Mouse (Mus musculus) heart, postnatal 4 days (tissue): ENCODE results near the gene Cd300a. TPM values are rescaled to one million over a fixed set of nuclear protein-coding genes. Genes with fewer than 3 reads are reported as not detected.
"Not testable (repeated sequence)": the region's sequence is repeated elsewhere in the genome, so short reads cannot be mapped to it uniquely, and the experiment has no call there.

Experiments used
- DNase-seq: peaks from one replicate; pipeline ENCODE4 v3.0.0; 2021
- total RNA-seq, 2 experiments: library from RNA; stranded (reverse); gene quantifications; 2 replicates each; pipeline ENCODE4 v1.2.3; 2021

Gene Cd300a
- total RNA-seq, 2 experiments from 2014 or later: 0.79 to 0.83 TPM

- DNase-seq: no peak
Observed at GRCm38 (mm10) chr11:114907567-114907966, 17.7 kb downstream of the Cd300a start.

GRCm38 (mm10) chr11:114908086-114908485 is 18.2 kb downstream of the Cd300a start:
- no peak for DNase-seq

- not testable (repeated sequence) for DNase-seq
Observed at GRCm38 (mm10) chr11:114909538-114909937, 19.7 kb downstream of the Cd300a start.

- DNase-seq: peak; percentile 87
Observed at GRCm38 (mm10) chr11:114912847-114913246, 23.0 kb downstream of the Cd300a start.

DNA sequence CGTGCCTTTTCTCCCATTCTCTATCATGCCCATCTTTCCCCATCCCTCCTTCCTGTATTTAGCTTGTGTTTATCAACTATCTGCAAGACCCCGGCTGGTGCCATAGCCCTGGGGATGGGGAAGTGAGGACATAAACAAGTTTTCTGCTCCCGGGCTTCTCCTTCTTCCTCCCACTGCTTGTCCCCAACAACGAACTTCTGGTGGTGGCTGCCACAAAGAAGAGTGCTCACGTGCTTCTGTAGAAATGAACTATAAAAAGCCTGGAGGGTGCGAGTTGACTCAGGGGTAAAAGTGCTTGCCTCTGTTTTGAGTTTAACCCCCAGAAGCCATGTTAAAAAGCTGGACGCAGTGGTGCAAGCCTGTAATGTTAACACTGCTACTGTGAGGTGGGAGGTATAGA is 25.1 kb downstream of the Cd300a start:
- DNase-seq: no peak

DNA sequence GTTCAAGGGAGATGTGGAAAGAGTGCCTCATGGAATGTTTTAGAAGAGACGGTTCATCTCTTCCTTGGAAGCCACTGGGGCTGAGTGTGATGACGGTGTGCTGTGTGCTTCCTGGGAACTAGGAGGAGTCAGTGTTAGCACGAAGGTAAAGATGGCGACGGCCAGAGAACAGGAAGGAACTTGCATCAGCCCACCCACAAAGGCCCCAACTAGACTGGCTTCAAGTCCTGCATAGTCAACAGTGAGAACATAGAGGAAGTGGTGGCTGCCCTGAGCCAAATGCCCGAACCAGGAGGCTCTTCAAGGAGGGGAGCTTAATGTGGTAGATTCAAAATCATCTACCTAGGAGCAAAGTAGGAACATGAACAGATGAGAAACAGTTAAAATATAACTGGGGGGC is 27.3 kb downstream of the Cd300a start:
- DNase-seq: no peak

DNA sequence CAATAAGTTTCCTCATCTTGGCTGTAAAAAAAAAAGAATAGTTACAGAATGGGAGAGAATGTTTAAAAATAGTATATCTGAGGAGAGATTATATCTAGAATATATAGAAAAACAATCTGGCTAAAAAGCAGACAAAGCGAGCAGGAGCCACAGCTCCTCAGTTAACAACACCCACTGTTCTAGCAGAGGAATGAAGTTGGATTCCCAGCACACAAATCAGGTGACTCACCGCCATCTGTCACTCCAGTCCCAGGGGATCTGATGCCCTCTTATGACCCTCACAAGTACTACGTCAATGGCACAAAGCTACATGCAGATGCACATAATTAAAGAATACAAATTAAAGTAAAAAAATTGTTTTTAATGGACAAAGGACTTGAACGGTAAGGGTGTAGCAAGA is 32.6 kb downstream of the Cd300a start:
- DNase-seq: no peak

GRCm38 (mm10) chr11:114923961-114924360 is 34.1 kb downstream of the Cd300a start:
- DNase-seq: no peak

DNA sequence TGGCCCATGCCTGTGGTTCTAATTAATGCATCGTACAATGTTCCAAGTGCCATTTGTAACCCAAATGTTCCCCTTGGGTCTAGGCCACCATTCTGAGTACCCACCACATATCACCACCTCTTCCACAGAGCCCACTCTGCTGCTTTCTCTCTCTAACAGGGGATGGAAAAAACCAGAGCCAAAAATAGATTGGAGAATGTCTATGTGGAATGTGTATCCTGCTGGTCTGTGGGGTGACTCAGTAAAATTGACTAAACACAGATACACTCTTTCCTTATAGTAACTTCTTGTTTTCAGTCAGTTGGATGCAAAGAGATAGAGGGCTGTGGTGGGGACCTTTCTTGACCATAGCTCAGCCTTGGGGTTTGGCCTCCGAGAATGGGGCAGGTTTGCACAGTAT is 39.7 kb downstream of the Cd300a start:
- DNase-seq: no peak

DNA sequence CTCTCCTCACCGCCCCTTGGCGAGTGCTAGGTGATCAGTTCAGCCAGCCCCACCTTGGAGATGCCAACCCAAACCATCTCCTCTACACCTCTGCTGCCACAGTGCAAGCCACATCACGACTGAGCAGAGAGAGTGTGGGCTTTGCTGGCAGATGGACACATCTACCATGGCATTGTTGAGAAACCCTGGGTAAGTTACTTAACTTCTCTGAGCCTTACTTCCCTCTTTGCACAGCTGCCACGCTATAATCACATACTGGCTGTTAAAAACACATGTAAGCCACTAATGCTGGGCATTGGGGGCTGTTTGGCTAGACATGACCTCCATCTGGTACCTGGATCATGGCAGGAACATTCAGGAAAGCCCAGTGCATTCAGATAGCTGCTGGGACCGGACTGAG is 41.2 kb downstream of the Cd300a start:
- no peak for DNase-seq

- DNase-seq: no peak
Observed at GRCm38 (mm10) chr11:114933591-114933990, 43.8 kb downstream of the Cd300a start.

- no peak for DNase-seq
Observed at GRCm38 (mm10) chr11:114934144-114934543, 44.3 kb downstream of the Cd300a start, which contains the start of gene Cd300lb. Cd300lb (minus strand) TSS chr11:114934386.

Other genes with a start within 250 kb of the Cd300a start
- gene Rpl38, start 221.5 kb upstream of the Cd300a start, total RNA-seq: 100 to 1,000 TPM; 922 to 952 TPM
- gene Ttyh2, start 214.6 kb upstream of the Cd300a start, total RNA-seq: 10 to 100 TPM; 27.4 to 27.7 TPM
- under 1 TPM; 0.79 to 0.88 TPM for gene Dnaic2, start 162.6 kb upstream of the Cd300a start, total RNA-seq
- gene Kif19a, start 124.7 kb upstream of the Cd300a start, total RNA-seq: under 1 TPM; 0.26 to 0.81 TPM
- under 1 TPM; 0.17 to 0.25 TPM for gene Btbd17, start 94.1 kb upstream of the Cd300a start, total RNA-seq
- not detected for gene Gpr142, start 91.1 kb upstream of the Cd300a start, total RNA-seq
- gene Gprc5c, start 38.9 kb upstream of the Cd300a start, total RNA-seq: 10 to 100 TPM; 11.9 to 12.1 TPM
- gene Cd300lb, start 44.3 kb downstream of the Cd300a start, total RNA-seq: under 1 TPM; 0.19 to 0.32 TPM
- not detected for gene Cd300c, start 79.1 kb downstream of the Cd300a start, total RNA-seq
- gene Cd300ld, start 99.9 kb downstream of the Cd300a start, total RNA-seq: under 1 TPM; 0.29 to 0.41 TPM
- gene Cd300c2, start 111.8 kb downstream of the Cd300a start, total RNA-seq: 1 to 10 TPM in 1 of 2 experiments, under 1 TPM in 1; 0.97 to 1.1 TPM
- gene Cd300ld2, start 126.2 kb downstream of the Cd300a start, total RNA-seq: not detected
- gene Cd300ld4, start 137.0 kb downstream of the Cd300a start, total RNA-seq: not detected
- gene Cd300ld5, start 147.7 kb downstream of the Cd300a start, total RNA-seq: under 1 TPM in 1 of 2 experiments, not detected in 1; 0.79 TPM
- 1 to 10 TPM; 1.6 to 2.2 TPM for gene Cd300ld3, start 158.4 kb downstream of the Cd300a start, total RNA-seq
- under 1 TPM in 1 of 2 experiments, not detected in 1; 0.11 TPM for gene Cd300e, start 172.1 kb downstream of the Cd300a start, total RNA-seq
- 1 to 10 TPM; 1.0 to 1.1 TPM for gene Rab37, start 201.4 kb downstream of the Cd300a start, total RNA-seq
- under 1 TPM; 0.31 to 0.52 TPM for gene Cd300lf, start 244.0 kb downstream of the Cd300a start, total RNA-seq